Mouse (Mus musculus) layer of hippocampus, adult 6 months (tissue): ENCODE measurements around the gene Ipo13. TPM values are rescaled to one million over a fixed set of nuclear protein-coding genes. Genes with fewer than 3 reads are reported as not detected.

ENCODE experiments used
- long read RNA-seq, 2 experiments: library from polyadenylated mRNA; unstranded; transcript quantifications; one replicate each; pipeline ENCODE4 v2.0.0; 2019 to 2020
- polyA plus RNA-seq: library from polyadenylated mRNA; unstranded; fragments of <200 nt; fragmentation: Nextera tagmentation; gene quantifications from 2 replicates; pipeline ENCODE4 v1.2.3, GENCODE M21; 2021

Ipo13 gene
- 37.2 and 40.7 TPM in 2 replicates for polyA plus RNA-seq
- long read RNA-seq, experiment 1, transcript Ipo13-201 (20 exons, 3,595 nt) = major isoform, 9 of 28 reads
- long read RNA-seq, experiment 1, partial matches to known transcripts = 11 of 28 reads
- long read RNA-seq, experiment 1, other reads (novel, unspliced or antisense) = 8 of 28 reads
- long read RNA-seq, experiment 2, transcript Ipo13-201 (20 exons, 3,595 nt) = major isoform, 220 of 300 reads
- long read RNA-seq, experiment 2, partial matches to known transcripts = 26 of 300 reads
- long read RNA-seq, experiment 2, other reads (novel, unspliced or antisense) = 52 of 300 reads

GRCm38 (mm10) chr4:117914591-117915442 is at the start of gene Ipo13:
Gene Ipo13, minus strand, starts transcription at chr4:117914999.

GRCm38 (mm10) chr4:117929391-117929881 is 14.6 kb upstream of the Ipo13 start, which contains the start of gene Artn:
Gene Artn, minus strand, starts transcription at chr4:117929763.

DNA sequence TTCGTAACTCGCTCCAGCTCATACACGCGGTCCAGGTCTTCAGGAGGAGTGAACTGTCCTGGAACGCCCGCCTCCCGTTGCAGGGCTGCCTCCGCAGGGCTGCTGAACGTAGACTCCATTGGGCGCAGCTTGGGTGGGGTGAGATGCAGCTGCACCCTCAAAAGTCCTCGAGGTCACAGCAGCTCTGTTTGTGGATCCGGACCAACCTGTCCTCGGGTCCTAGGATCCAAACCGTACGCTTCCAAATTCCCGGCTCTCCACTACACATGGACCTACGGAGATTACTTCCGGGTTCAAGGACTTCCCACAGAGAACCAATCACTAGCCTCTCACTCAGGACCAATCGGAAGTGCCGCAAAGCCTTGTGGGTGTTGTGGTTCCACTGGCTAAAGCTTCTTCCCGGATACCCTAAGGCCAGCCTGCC is 23.0 kb downstream of the Ipo13 start, which contains the start of gene Dph2:
TSS of gene Dph2 (minus strand) at position 295 of the 424 bp plus-strand sequence.

GRCm38 (mm10) chr4:117887133-117887532 is 27.7 kb downstream of the Ipo13 start, which contains the start of gene Atp6v0b:
Gene Atp6v0b, minus strand, starts transcription at chr4:117887333.

GRCm38 (mm10) chr4:117882701-117883691 is 31.8 kb downstream of the Ipo13 start, which contains the start of gene B4galt2:
Gene B4galt2, minus strand, starts transcription at chr4:117883487.

GRCm38 (mm10) chr4:117872471-117872886 is 42.3 kb downstream of the Ipo13 start, which contains the start of gene Ccdc24:
Gene Ccdc24, minus strand, starts transcription at chr4:117872557.

Other genes with a start within 250 kb of the Ipo13 start
- 40.3 and 44.6 TPM in 2 replicates for gene Dmap1, start 232.7 kb downstream of the Ipo13 start, polyA plus RNA-seq
- not detected in 2 replicates for gene Gm12845, start 190.6 kb downstream of the Ipo13 start, polyA plus RNA-seq
- not detected in 2 replicates for gene Klf17, start 149.4 kb downstream of the Ipo13 start, polyA plus RNA-seq
- 16.2 and 20.4 TPM in 2 replicates for gene Slc6a9, start 80.5 kb downstream of the Ipo13 start, polyA plus RNA-seq
- gene Ccdc24, start 42.4 kb downstream of the Ipo13 start, polyA plus RNA-seq = 0.46 and 1.5 TPM in 2 replicates
- 6.2 and 6.7 TPM in 2 replicates for gene B4galt2, start 31.5 kb downstream of the Ipo13 start, polyA plus RNA-seq
- 864 and 877 TPM in 2 replicates for gene Atp6v0b, start 27.7 kb downstream of the Ipo13 start, polyA plus RNA-seq
- gene Dph2, start 23.0 kb downstream of the Ipo13 start, polyA plus RNA-seq = 7.7 TPM in 2 replicates
- 0.55 and 0.59 TPM in 2 replicates for gene Artn, start 14.8 kb upstream of the Ipo13 start, polyA plus RNA-seq
- gene St3gal3, start 219.9 kb upstream of the Ipo13 start, polyA plus RNA-seq = 7.2 and 11.8 TPM in 2 replicates